Mouse (Mus musculus) lung, adult 2 months (tissue): ENCODE measurements around the gene Ctnna3.

Experiments
- CTCF ChIP-seq: fragments of 200-500 bp; IDR thresholded peaks from 2 replicates; pipeline ENCODE4 v1.5.1; 2011; ENCODE audit warnings: mild to moderate bottlenecking, low read length, control low read depth; ENCODE audit not compliant: insufficient read depth
- POLR2A ChIP-seq: fragments of 200-500 bp; IDR thresholded peaks from 2 replicates; pipeline ENCODE4 v1.6.1; 2011; ENCODE audit warnings: low read depth, mild to moderate bottlenecking, control low read depth, low read length, borderline replicate concordance; ENCODE audit errors: extremely low read depth

- TF ChIP-seq CTCF (no peak), POLR2A (no peak)
Observed at GRCm38 (mm10) chr10:64861439-64861838, 1431.5 kb downstream of the Ctnna3 start.
